Mouse (Mus musculus) adrenal gland, adult 2 months (tissue): ENCODE results near the gene Zfp583. TPM values are rescaled to one million over a fixed set of nuclear protein-coding genes. Genes with fewer than 3 reads are reported as not detected.
"Not testable (repeated sequence)": the region's sequence is repeated elsewhere in the genome, so short reads cannot be mapped to it uniquely, and the experiment has no call there.

ENCODE experiments used
- DNase-seq: peaks from one replicate; pipeline ENCODE4 v3.0.0; 2021
- long read RNA-seq: library from polyadenylated mRNA; stranded (forward); transcript quantifications from one replicate; pipeline ENCODE4 v2.0.0, GENCODE M21; 2021
- polyA plus RNA-seq: library from polyadenylated mRNA; depleted of rRNA; stranded (reverse); fragments of >200 nt; gene quantifications from 2 replicates; pipeline ENCODE4 v1.2.3, GENCODE M21; 2012; rRNA removed
- total RNA-seq, 2 experiments: library from RNA; stranded (reverse); gene quantifications; 2 replicates each; pipeline ENCODE4 v1.2.3; 2021

Gene Zfp583
- total RNA-seq (1 to 10 TPM; 2.5 to 3.5 TPM), polyA plus RNA-seq (0.52 and 1.5 TPM in 2 replicates)
- long read RNA-seq, partial matches to known transcripts, result 2 of 2 reads
- long read RNA-seq, other reads (novel, unspliced or antisense), result 0 of 2 reads

- peak; percentile 89 for DNase-seq
Measured at GRCm38 (mm10) chr7:6331233-6331956, at the start of gene Zfp583. Gene Zfp583 (minus strand): TSS chr7:6331285.

- no peak for DNase-seq
Measured at GRCm38 (mm10) chr7:6378441-6378840, 47.4 kb upstream of the Zfp583 start.

GRCm38 (mm10) chr7:6372993-6373392 lies 41.9 kb upstream of the Zfp583 start:
- no peak for DNase-seq

- DNase-seq, result no peak
Measured at GRCm38 (mm10) chr7:6369460-6369859, 38.4 kb upstream of the Zfp583 start.

GRCm38 (mm10) chr7:6368146-6368545 lies 37.1 kb upstream of the Zfp583 start:
- not testable (repeated sequence) for DNase-seq

- DNase-seq, result no peak
Measured at GRCm38 (mm10) chr7:6367185-6367584, 36.1 kb upstream of the Zfp583 start.

GRCm38 (mm10) chr7:6364761-6365160 lies 33.7 kb upstream of the Zfp583 start:
- no peak for DNase-seq

GRCm38 (mm10) chr7:6363047-6363488 lies 32.0 kb upstream of the Zfp583 start, which contains the start of gene Zfp78:
Gene Zfp78 (plus strand): TSS chr7:6363280.
- peak; percentile 91 for DNase-seq

- peak; percentile 99 for DNase-seq
Measured at GRCm38 (mm10) chr7:6362268-6363046, 31.4 kb upstream of the Zfp583 start.

GRCm38 (mm10) chr7:6361756-6362155 lies 30.7 kb upstream of the Zfp583 start:
- no peak for DNase-seq

GRCm38 (mm10) chr7:6360477-6361060 lies 29.5 kb upstream of the Zfp583 start:
- no peak for DNase-seq

GRCm38 (mm10) chr7:6358937-6359590 lies 28.0 kb upstream of the Zfp583 start:
- no peak for DNase-seq

GRCm38 (mm10) chr7:6358121-6358520 lies 27.0 kb upstream of the Zfp583 start:
- DNase-seq, result no peak

- DNase-seq, result no peak
Measured at GRCm38 (mm10) chr7:6344124-6344523, 13.0 kb upstream of the Zfp583 start.

GRCm38 (mm10) chr7:6343501-6344071 lies 12.5 kb upstream of the Zfp583 start, which contains the start of gene Gm3854:
Gene Gm3854 (plus strand): TSS chr7:6343759.
- DNase-seq, result peak; percentile 71

GRCm38 (mm10) chr7:6339865-6340264 lies 8.8 kb upstream of the Zfp583 start:
- DNase-seq, result no peak

GRCm38 (mm10) chr7:6330458-6331232 lies 440 bp downstream of the Zfp583 start:
- DNase-seq, result no peak

GRCm38 (mm10) chr7:6300796-6301195 lies 30.3 kb downstream of the Zfp583 start:
- DNase-seq, result not testable (repeated sequence)

- not testable (repeated sequence) for DNase-seq
Measured at GRCm38 (mm10) chr7:6291121-6291520, 40.0 kb downstream of the Zfp583 start.

GRCm38 (mm10) chr7:6286921-6287531 lies 44.1 kb downstream of the Zfp583 start:
- peak; percentile 21 for DNase-seq
